Mouse (Mus musculus): ENCODE measurements at regions not wholly inside any gene's neighbourhood (a gene's known extent, or its start where the extent isn't known, plus 50 kb on each side); places are given as distances from the start of the nearest gene placed in this dataset.

DNA sequence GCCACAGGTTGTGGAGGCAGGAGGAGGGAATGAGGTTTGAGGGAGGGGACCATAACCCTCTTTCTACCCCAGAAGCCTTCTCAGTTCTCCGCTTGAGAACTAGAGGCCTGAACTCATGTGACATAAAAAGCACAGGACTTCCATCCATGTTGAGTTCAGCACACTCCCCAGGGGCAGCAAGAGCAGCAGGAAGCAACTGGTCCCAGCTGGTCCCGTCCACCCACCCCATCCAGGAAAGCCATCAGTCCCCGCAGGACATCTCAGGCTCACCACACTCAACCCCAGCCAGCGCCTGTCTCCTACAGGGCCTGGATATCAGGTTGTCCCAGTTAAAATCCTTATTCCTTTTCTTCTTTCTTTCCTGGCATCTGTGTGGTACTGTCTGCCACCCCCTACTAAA is 126.1 kb downstream of the Psmg1 start:
- Histone ChIP-seq H3K27ac (replicated peaks; ENCODE audit: low read depth, low read length) (peak overlapping the region; percentile 83), H3K4me3 (ENCODE audit: insufficient read depth, low read depth, low read length) (no peak overlapping the region)

DNA sequence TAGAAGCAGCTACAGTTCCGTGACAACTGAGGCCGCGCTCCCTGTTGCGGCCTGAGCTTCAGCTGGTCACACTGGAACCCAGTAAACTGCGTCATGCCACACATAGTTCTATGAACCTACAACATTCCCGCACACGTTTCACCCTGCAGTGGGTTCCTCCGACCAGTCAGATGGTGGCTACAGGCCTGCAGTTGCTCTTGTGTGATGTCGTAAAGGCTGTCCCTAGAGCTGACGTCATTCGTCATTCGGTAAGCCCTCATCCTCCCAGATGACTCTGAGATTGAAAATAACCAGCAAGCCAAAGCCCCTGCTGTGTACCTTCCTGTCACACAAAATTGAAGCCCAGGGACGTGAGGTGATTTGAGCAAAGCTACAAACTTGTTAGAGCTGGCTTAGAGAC is 126.7 kb downstream of the Psmg1 start:
- Histone ChIP-seq H3K4me3 (ENCODE audit: insufficient read depth, low read depth, low read length) (no peak overlapping the region), H3K27ac (replicated peaks; ENCODE audit: low read depth, low read length) (peak overlapping the region; percentile 83), H3K4me1 (ENCODE audit: control insufficient read depth, insufficient read depth, insufficient read length, low read length) (peaks cover 31% of the 10 kb centered on the region)

More for the DNA sequence above, 126.1 kb downstream of the Psmg1 start:
- H3K4me1 ChIP-seq (ENCODE audit: control insufficient read depth, insufficient read depth, insufficient read length, low read length), result peaks cover 35% of the 10 kb centered on the region

DNA sequence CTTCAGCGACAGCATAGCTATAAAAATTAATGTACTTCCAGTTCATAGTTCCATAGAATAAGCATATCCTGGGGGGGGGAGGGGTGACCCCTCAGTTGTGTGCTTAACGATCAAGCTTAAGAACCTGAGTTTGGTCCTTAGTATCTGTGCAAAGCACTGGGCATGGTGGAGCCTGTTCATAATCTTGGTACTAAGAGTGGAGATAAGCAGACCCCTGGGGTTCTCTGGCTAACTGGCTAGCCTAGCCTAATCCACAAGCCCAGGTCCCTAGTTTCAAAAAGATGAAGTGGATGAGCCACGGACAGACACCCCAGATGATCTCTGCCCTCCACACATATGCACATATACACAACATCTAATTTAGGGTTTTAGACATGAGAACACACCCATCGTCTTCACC is 127.2 kb downstream of the Psmg1 start:
- Histone ChIP-seq H3K4me3 (ENCODE audit: insufficient read depth, low read depth, low read length) (no peak overlapping the region), H3K4me1 (ENCODE audit: control insufficient read depth, insufficient read depth, insufficient read length, low read length) (peaks cover 31% of the 10 kb centered on the region), H3K27ac (replicated peaks; ENCODE audit: low read depth, low read length) (peak overlapping the region; percentile 83)

DNA sequence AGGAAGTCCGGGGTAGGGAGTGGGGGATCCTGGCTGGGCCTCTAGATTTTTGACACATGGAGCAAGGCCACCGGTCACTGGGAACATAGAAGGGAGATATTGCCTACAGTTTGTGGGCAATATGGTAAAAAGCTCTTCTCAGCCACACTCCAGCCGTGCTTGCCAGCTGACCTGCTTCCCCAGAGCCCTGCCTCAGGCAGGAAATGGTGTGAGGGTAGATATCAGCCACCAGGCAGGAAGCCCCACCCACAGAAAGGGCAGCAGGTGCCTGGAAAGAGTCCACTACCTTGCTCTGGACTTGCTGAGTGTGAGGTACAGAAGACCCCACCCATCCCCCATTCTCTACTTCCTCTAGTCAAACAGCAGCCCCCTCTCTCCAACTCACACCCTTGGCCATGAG is 128.1 kb downstream of the Psmg1 start:
- H3K4me3 ChIP-seq (ENCODE audit: insufficient read depth, low read depth, low read length), result no peak overlapping the region
- H3K4me1 ChIP-seq (ENCODE audit: control insufficient read depth, insufficient read depth, insufficient read length, low read length), result peaks cover 31% of the 10 kb centered on the region
- peak overlapping the region; percentile 98 for H3K27ac ChIP-seq (replicated peaks; ENCODE audit: low read depth, low read length)

DNA sequence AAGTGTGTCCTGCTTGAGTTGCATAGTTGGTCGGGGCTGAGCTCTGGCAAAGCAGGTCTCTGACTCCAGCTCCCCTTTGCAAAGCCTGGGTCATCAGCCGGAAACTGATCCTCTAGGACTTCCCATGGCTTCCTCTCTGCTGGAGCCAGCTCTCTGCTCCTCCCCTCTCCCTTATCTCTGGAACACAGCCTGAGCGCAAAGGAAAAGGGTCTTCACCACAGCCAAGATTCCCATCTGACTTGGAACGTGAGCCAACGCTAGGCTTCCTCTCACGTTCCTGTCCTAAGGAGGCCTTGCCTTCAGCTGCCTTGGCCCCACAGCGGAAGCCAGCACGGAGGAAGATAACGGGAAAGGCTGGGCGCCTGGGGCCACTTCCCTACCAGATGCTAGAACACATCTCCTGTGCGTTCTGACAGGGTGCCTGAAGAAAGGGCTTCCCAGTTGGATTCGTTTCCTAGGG is 129.5 kb downstream of the Psmg1 start:
- peak overlapping the region; percentile 99 for H3K27ac ChIP-seq (replicated peaks; ENCODE audit: low read depth, low read length)
- H3K4me1 ChIP-seq (ENCODE audit: control insufficient read depth, insufficient read depth, insufficient read length, low read length), result peaks cover 31% of the 10 kb centered on the region

DNA sequence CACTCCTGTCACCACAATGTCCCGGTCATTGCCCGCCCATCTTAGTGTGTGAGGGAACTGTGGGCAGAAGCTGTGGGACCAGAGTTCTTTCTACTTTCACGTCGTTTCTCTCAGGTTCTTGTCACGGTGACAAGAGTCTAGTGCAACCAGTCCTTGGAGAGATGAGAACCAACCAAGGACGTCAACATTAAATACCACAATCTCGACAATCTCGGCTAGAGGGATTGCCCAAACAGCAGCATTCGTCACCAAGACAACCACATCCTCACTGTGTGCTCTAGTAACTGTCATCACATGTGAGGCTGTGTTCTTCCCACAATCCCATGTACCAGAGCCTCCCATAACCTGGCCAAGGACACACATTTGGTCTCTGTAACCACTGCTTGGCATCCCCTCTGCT is 129.9 kb downstream of the Psmg1 start:
- H3K27ac ChIP-seq (replicated peaks; ENCODE audit: low read depth, low read length), result peak overlapping the region; percentile 99
- H3K4me3 ChIP-seq (ENCODE audit: insufficient read depth, low read depth, low read length), result no peak overlapping the region

More for the DNA sequence above, 129.5 kb downstream of the Psmg1 start:
- H3K4me3 ChIP-seq (ENCODE audit: insufficient read depth, low read depth, low read length), result no peak overlapping the region

DNA sequence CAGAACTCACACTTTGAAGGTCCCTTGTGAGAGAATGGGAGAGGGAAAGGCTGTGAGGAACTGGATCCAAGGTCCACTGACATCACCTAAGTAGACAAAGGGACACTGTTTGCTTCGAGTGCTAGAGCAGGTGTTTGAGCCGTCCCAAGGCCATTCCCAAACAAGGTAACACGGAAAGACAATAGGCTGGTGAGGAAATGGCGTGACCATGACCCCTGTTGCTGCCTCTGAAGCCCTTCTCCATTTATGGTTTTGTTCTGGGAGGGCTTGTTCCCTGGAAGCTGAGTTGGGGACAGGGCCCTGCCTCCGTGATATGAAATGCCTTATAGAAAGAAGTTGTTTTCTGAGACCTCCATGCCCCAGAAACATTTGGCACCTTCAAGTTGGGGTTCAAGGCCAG is 130.6 kb downstream of the Psmg1 start:
- no peak overlapping the region for H3K4me3 ChIP-seq (ENCODE audit: insufficient read depth, low read depth, low read length)
- peaks cover 31% of the 10 kb centered on the region for H3K4me1 ChIP-seq (ENCODE audit: control insufficient read depth, insufficient read depth, insufficient read length, low read length)
- peak overlapping the region; percentile 99 for H3K27ac ChIP-seq (replicated peaks; ENCODE audit: low read depth, low read length)

More for the DNA sequence above, 129.9 kb downstream of the Psmg1 start:
- H3K4me1 ChIP-seq (ENCODE audit: control insufficient read depth, insufficient read depth, insufficient read length, low read length), result peaks cover 31% of the 10 kb centered on the region

DNA sequence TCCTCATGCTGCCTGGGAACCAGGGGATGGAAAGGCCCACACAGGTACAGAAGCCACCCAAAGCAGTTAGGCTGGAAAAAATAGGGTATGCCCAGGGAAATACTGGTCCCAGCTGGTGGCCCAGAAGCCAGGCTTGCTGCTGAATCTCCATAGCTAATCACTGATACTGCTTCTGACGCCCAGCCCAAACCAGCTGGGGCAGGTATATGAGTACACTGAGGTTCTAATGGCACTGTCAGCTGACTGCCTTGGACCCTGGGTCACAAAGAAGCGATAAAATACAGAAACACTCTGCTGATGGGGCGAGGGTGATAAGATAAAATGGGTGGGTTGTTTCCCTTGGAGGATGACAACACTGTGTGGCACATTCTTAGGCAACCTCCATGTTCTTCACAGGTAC is 133.4 kb downstream of the Psmg1 start:
- Histone ChIP-seq H3K4me3 (ENCODE audit: insufficient read depth, low read depth, low read length) (no peak overlapping the region), H3K27ac (replicated peaks; ENCODE audit: low read depth, low read length) (no peak overlapping the region), H3K4me1 (ENCODE audit: control insufficient read depth, insufficient read depth, insufficient read length, low read length) (peaks cover 18% of the 10 kb centered on the region; the same call in 1 of the 2 replicates)

DNA sequence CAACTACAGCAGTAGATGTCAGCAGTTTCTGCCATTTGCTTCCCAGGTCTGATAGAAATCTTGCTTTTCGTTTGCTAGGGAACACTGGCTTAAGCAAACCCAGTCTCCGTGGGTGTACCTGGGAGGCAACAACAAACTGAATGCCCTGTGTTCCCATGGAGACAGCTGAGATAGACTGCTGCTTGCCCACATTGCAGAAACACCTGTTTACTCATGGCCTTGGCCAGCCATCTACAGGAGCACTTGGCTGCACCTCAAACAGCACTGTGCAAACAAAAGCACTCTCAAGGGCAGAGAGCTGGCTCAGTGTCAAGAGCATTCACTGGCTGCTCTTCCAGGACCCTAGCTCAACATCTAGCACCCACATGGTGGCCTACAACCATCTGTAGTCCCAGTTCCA is 135.5 kb downstream of the Psmg1 start:
- Histone ChIP-seq H3K4me3 (ENCODE audit: insufficient read depth, low read depth, low read length) (no peak overlapping the region), H3K27ac (replicated peaks; ENCODE audit: low read depth, low read length) (peak overlapping the region; percentile 62), H3K4me1 (ENCODE audit: control insufficient read depth, insufficient read depth, insufficient read length, low read length) (peaks cover 10% of the 10 kb centered on the region; the same call in 1 of the 2 replicates)

DNA sequence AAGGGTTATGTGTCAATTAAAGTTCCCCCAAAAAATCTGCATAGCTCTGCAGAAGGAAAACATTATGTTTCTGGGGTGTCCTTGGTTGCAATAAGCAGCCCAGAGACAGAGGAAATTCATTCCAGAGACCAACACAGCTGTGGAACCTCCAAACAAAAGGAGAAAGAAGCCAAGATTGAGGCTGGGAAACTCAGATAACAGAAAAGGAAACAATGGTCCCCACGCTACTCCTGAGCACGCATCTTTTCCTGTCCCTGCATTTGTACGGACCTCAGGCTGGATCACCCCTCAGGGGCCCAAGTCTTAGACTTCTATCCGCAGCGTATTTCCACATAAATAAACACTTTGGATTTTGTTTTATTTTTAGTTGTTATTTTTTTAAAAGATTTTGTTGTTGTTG is 138.9 kb downstream of the Psmg1 start:
- no peak overlapping the region for H3K4me3 ChIP-seq (ENCODE audit: insufficient read depth, low read depth, low read length)
- H3K4me1 ChIP-seq (ENCODE audit: control insufficient read depth, insufficient read depth, insufficient read length, low read length), result peaks cover 28% of the 10 kb centered on the region; the same call in 1 of the 2 replicates
- peak overlapping the region; percentile 77 for H3K27ac ChIP-seq (replicated peaks; ENCODE audit: low read depth, low read length)

DNA sequence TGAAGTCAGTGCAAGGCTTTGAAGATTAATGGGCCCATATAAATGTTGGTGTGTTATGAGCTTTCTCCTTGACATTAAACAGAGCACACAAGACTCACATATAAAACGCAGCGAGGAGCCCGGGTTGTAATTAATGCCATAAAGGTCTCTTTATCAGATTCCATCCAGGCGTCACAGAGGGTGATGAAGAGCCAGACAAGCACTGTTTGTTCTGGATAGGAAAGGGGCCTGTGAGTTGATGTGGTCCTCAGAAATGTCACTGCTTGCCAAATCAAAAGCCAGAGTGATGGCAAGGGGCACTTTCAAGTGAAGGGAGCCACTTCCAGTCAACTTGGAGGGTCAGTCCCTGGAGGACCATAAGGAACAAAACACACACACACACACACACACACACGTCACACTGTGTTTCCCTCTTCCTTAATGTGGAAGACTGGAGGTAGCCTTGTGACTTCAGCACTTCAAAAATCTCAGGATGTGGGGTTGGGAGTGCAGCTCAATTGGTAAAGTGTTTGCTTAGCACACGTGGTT is 142.1 kb downstream of the Psmg1 start:
- Histone ChIP-seq H3K4me3 (ENCODE audit: insufficient read depth, low read depth, low read length) (no peak overlapping the region), H3K27ac (replicated peaks; ENCODE audit: low read depth, low read length) (peak overlapping the region; percentile 73), H3K4me1 (ENCODE audit: control insufficient read depth, insufficient read depth, insufficient read length, low read length) (peaks cover 28% of the 10 kb centered on the region; the same call in 1 of the 2 replicates)

DNA sequence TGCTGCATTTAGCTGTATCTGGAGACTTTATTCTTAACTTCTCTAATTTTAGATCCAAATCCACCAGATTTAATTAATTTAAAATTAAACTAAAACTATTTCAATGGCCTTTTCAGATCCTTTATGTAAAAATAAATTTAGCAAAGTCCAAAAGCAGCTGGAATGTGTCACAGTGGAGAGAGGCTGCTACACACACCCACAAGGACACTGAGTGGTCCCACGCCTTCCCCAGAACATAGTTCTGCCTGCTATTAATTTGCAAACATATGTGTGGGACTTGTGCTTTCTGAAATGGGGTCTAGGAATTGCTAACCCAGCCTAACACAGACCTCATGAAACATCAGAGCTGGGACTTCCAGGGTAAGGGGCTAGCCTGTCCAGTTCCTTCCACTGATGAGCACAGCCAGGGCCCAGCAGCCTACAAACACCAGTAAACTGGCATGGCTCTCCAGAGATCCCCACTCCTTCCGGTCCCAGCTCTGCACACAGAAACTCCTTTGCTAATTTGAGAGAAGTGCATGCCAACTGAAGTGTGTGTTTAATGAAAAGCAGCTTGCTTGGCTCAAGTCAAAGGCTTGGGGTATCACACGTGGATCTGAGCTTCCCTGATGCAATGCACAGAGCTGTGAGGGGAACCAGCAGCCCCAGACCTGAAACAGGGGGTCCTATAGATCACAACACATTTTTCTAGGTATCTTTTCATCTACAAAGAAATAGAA is 142.8 kb downstream of the Psmg1 start:
- no peak overlapping the region for H3K4me3 ChIP-seq (ENCODE audit: insufficient read depth, low read depth, low read length)
- peak overlapping the region; percentile 73 for H3K27ac ChIP-seq (replicated peaks; ENCODE audit: low read depth, low read length)
- H3K4me1 ChIP-seq (ENCODE audit: control insufficient read depth, insufficient read depth, insufficient read length, low read length), result peaks cover 28% of the 10 kb centered on the region; the same call in 1 of the 2 replicates

DNA sequence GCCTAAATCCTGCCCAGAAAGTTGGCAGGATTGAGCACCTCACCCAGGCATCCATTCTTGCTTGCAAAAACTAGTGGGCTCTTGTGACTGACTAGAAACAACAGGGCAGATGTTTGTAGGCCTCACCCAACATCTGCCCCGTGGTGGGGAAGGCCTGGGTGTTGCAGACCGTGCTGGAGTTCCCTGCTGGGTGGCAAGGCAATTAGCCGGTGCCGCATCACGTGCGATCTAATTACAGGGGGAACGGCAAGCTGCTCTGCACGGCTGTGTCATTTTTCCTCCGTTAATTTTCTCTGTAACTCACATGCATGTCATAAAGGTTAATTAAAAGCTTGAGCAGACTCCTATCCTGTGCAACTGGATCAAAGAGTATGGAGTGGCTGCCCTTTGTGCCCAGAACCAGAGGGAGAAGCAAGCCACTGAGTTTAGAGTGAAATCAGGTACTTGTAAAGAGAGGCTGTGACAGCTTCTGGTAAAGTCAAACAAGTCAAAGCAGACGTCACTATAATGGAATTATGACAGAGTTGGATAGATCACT is 143.5 kb downstream of the Ets2 start:
- Histone ChIP-seq H3K4me1 (ENCODE audit: control insufficient read depth, insufficient read depth, insufficient read length, low read length) (peaks cover 21% of the 10 kb centered on the region; the same call in 1 of the 2 replicates), H3K27ac (replicated peaks; ENCODE audit: low read depth, low read length) (no peak overlapping the region), H3K4me3 (ENCODE audit: insufficient read depth, low read depth, low read length) (no peak overlapping the region)

DNA sequence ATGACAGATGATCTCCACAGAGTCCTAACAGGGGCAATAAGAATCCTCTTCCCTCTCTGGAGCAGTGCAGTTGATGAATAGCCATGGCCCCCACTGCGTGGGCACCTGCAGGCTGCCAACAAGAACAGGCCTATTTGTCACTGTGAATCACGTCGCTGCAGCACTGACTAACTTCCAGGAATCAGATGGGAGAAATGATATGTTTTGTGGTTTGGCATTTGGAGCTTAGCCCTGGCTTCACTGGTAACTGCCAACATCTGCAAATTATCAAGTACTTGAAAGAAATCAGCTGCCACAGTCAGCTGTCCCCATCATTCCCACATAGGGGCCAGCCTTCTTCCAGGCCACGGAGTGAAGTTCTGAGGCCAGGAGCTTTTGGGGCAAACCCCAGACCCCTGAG is 142.8 kb downstream of the Ets2 start:
- Histone ChIP-seq H3K27ac (replicated peaks; ENCODE audit: low read depth, low read length) (no peak overlapping the region), H3K4me1 (ENCODE audit: control insufficient read depth, insufficient read depth, insufficient read length, low read length) (peaks cover 18% of the 10 kb centered on the region; the same call in 1 of the 2 replicates), H3K4me3 (ENCODE audit: insufficient read depth, low read depth, low read length) (no peak overlapping the region)

DNA sequence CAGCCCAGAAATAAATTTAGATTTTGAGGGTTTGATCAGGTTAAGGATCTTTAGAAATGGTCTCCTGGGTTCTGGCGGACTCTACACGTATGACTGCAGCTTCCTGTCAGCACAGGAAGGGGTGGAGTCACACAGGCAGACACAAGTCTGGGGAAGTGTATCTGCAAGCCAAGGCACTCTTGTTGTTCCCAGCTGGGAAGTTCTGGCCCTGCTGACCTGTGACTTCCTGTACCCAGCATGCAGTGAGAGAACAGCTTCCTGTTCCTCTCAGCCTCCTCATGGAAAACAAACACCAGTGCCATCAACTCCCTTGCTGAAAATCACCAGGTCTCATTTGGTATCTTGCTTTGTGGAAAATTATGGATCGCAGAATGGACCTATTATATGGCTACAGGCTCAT is 140.9 kb downstream of the Ets2 start:
- peaks cover 3% of the 10 kb centered on the region; the same call in 1 of the 2 replicates for H3K4me1 ChIP-seq (ENCODE audit: control insufficient read depth, insufficient read depth, insufficient read length, low read length)
- H3K27ac ChIP-seq (replicated peaks; ENCODE audit: low read depth, low read length), result no peak overlapping the region
- H3K4me3 ChIP-seq (ENCODE audit: insufficient read depth, low read depth, low read length), result no peak overlapping the region
